Mouse (Mus musculus) layer of hippocampus, postnatal 25 days (tissue): ENCODE measurements at regions not wholly inside any gene's neighbourhood (a gene's known extent, or its start where the extent isn't known, plus 50 kb on each side); places are given as distances from the start of the nearest gene placed in this dataset.

Source experiments
- DNase-seq, 2 experiments: peaks; one replicate each; pipeline ENCODE4 v3.0.0; 2022; ENCODE audit warnings: mixed read lengths in 2 of 2, low spot score in 1 of 2; ENCODE audit errors: extremely low spot score in 1 of 2

DNA sequence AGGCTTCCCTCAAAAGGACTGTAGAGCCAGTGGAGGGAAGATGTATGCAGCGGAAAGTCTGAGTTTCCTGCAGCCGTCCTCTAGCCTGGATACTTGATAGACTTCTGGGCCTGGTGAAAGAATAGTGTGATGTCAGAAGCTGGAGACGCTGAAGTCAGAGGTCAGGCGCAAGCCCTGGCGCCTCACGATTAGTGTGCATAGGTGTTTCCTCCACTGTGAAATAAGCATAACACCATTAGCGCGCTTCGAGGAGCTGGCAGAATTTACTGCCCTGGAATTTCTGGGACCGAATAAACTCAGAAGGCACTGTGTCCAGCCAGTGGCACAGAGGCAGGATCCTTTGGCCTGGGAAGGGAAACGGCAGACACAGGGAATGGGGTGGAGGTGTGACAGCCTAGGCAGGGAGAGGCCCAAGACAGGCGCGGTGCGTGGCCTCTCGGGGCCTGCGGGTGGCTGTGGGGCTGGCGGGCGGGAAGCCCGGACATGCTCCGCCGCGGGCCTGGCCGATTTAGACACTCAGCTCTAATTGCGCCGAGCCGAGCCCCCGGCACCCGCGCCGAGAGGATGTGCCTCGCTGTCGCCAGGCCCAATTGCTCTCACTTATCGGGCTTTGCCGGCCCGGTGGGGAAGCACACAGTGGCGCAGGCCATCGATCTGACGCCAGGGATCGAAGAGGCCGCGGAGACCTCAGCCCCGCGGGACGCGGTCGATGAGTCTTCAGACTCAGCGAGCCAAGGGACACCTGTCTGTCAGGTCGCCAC is 152.7 kb upstream of the N4bp1 start:
- DNase-seq = no peak

DNA sequence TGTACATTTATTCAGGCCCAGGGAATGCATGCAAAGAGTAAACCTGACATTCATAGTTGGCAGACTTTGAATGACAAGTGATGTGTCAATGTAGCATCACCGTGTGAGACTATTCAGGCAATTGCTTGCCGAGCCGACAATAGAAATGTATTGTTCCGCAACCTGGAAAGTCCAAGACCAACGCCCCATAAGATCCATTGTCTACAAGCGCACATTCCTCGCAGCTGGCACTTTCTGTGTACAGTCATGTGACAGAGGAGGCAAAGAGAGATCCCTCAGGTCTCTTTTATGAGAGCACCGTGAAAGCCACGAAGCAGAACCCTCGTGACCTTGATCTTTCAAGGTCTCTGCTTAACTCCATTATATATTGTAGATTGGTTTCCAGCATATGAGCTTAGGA is 150.9 kb upstream of the N4bp1 start:
- DNase-seq = no peak

DNA sequence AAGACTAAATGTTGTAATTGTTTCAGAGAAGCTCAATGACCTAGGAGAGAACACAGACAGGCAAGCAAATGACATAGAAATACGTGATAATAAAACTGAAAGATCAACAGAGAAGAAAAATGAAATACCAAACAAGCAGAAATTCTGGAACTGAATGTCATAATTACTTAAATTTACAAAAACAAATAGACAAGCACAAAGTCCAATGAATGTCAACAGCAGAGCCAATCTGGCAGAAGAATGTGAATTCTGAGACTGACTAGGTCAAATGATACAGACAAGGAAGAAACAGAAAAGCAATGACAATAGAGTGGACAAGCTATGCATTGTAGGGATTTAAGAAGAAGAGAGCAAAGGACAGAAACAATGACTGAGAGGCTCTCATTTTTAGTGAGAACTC is 143.1 kb upstream of the N4bp1 start:
- DNase-seq = no peak

DNA sequence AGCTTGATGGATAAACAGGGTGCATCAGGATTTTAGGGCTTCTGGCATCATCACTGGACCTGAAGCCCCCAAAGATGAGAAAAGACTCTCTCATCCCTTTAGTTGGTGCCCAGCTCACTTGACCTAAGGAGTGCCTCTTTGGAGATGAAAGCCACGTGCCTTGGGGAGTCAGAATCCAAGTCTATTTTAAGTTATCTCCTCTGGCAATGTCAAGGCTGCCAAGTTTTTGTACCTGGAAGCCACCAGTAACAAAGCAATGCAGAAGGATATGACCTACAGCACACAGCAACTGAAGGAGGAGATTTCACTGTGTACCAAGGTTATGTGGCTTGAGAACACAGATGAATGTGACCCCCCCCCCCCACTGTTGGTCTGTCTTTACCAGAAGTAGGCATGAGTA is 140.9 kb upstream of the N4bp1 start:
- DNase-seq = no peak

DNA sequence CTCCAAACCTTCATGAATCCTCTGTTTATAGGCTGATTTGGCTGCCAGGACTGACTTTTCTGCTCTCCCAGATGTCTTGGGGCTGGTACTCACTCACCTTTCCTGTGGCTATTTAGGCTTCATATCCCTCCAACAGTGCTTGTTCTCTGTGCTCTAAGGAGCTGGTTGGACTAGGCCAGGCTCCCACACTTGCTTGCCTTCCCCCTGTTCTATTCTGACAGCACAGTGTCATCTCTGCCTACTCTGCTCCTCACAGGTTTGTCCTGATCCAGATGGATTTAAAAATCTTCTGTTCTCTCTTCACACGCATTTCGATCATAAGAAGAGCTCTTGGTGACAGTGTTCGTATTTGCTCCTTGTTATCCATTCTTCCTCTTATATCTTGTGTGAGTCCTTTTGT is 134.7 kb upstream of the N4bp1 start:
- DNase-seq = no peak

DNA sequence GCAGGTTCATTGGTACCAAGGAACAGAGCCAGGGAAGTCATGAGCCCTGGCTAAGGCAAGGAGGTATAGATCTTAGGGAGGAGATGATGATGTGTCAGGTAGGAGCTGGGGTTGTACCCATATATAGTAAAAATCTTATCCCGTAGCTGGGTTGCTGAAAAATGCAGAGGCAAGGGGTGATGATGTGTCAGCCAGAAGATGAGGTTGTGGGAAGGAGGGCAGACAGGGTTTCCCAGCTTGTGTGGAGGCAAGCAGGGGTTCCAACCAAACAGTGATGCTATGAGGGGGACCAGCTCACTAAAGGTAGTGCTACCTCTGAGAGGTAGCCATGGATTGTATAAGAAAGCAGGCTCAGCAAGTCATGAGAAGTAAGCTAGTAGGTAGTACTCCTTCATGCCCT is 90.5 kb upstream of the N4bp1 start:
- no peak for DNase-seq

DNA sequence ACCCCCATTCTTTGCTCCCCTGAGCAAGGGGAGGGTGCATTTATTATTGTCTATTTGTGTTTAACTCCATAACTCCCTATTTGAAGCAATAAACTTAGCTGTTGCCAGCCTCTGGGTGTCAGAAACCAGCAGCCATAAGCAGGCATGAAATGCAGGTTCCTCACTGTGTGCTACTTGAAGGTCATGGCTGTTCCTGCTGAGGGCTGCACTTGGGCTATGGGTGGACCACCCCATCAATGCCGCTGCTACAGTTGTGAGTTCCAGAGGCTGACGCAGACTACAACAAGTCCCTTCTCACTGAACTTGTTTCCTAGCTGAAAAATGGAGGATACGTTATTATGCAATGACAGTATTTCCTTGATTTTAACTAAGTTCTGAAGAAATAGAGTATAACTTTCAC is 86.7 kb upstream of the N4bp1 start:
- no peak for DNase-seq

DNA sequence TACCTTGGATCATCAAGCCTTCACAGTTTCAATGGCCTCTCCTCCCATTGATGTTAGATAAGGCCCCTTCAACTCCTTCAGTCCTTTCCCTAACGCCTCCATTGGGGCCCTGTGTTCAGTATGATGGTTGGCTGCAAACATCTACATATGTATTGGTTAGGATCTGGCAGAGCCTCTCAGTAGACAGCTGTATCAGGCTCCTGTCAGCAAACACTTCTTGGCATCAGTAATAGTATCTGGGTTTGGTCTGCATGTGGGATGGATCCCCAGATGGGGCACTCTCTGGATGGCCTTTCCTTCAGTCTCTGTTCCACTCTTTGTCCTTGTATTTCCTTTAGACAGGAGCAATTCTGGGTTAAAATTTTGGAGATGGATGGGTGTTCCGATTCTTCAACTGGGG is 84.0 kb upstream of the N4bp1 start:
- DNase-seq = no peak

DNA sequence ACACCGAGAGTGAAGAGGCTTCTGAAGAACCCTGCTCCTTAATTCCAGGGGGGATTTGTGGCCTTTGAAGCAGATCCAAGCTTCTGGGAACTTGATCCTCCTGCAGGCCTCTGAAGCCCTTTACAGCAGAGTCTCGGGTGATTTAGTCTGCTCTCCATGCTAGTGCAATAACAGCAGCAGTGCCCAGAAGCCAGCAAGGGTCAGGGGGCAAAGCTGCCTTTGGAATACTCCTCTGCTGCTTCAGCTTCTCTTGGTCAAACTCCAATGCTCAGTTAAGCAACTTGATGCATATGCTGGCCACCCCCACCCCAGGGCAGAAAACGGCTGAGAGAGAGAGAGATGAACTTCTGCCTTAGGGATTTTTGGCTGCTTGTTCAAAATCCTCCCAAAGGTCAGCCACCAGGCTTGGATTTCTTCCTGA is 82.8 kb upstream of the N4bp1 start:
- no peak for DNase-seq

DNA sequence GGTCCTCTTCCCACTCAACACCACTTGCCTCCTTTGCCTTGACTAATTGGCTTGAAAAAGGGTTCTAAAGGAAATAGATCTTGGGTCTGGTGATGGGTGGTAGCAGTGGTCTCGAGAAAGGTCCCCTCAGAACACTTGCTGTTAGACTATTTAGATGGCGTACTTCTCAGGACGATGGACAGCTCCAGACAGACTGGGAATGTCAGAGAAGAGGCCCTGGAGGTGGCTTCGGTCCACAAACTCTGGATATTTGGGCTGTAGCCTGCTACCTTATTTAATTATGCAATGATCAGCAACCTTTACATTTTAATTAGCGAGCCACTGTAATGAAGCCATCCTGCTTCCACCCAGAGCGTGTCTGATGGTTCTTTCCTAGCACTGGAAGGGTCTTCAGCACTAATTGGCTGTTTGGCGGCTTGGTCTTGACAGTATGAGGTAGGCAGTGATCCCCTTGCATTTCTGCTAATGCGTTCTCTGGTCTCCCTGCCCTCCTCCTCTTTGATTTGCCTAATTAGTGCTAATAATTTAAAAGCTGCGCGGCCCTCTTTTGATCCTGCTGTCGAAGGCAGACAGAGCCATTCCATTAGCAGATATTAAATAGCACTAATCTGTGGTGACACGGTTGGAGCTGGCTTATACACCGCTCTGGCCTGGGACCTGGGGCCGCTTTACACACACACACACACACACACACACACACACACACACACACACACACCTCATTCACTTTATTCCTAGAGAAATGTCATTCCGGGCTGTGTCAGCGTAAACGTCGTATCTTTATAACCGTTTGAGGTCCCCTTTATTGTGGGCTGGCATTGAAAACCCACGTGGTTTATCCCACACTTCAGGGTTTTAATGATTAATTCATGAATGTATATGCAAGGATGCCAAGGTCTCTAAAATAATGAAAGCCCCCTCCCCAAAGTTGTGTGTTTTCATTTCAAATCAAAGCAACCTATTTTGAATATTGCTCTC is 76.4 kb upstream of the N4bp1 start:
- DNase-seq = no peak
